Mouse (Mus musculus) right cerebral cortex, adult 2 months (tissue): ENCODE data around the gene Gm20538.

Experiments
- DNase-seq, 2 experiments: peaks; one replicate each; pipeline ENCODE4 v3.0.0; 2021 to 2022; ENCODE audit warnings: low spot score in 2 of 2

Gm20538 gene

GRCm38 (mm10) chr19:44535376-44535775, 17.3 kb downstream of the Gm20538 start:
- DNase-seq = no peak

- no peak for DNase-seq
Measured at GRCm38 (mm10) chr19:44530018-44530417, 22.6 kb downstream of the Gm20538 start.

GRCm38 (mm10) chr19:44525551-44526205, 27.0 kb downstream of the Gm20538 start:
- DNase-seq = no peak

GRCm38 (mm10) chr19:44519152-44519551, 33.5 kb downstream of the Gm20538 start:
- no peak for DNase-seq

- no peak for DNase-seq
Measured at GRCm38 (mm10) chr19:44517996-44518768, 34.4 kb downstream of the Gm20538 start.

GRCm38 (mm10) chr19:44515769-44516168, 36.9 kb downstream of the Gm20538 start:
- no peak for DNase-seq

- DNase-seq = no peak
Measured at GRCm38 (mm10) chr19:44514521-44515451, 37.8 kb downstream of the Gm20538 start.

- DNase-seq = no peak
Measured at GRCm38 (mm10) chr19:44513921-44514482, 38.6 kb downstream of the Gm20538 start.

GRCm38 (mm10) chr19:44513054-44513833, 39.4 kb downstream of the Gm20538 start:
- no peak for DNase-seq

- DNase-seq = no peak
Measured at GRCm38 (mm10) chr19:44512601-44513000, 40.0 kb downstream of the Gm20538 start.

GRCm38 (mm10) chr19:44511451-44512231, 41.0 kb downstream of the Gm20538 start:
- peak; percentile 5 to 17 for DNase-seq

GRCm38 (mm10) chr19:44510534-44511175, 42.0 kb downstream of the Gm20538 start:
- DNase-seq = no peak

GRCm38 (mm10) chr19:44502741-44503140, 49.9 kb downstream of the Gm20538 start:
- no peak for DNase-seq

GRCm38 (mm10) chr19:44501925-44502324, 50.7 kb downstream of the Gm20538 start:
- no peak for DNase-seq

- DNase-seq = no peak
Measured at GRCm38 (mm10) chr19:44500240-44500639, 52.4 kb downstream of the Gm20538 start.

GRCm38 (mm10) chr19:44498936-44499335, 53.7 kb downstream of the Gm20538 start:
- no peak for DNase-seq

GRCm38 (mm10) chr19:44496941-44497340, 55.7 kb downstream of the Gm20538 start:
- no peak for DNase-seq

- no peak for DNase-seq
Measured at GRCm38 (mm10) chr19:44496511-44496910, 56.1 kb downstream of the Gm20538 start.
